Mouse (Mus musculus) spleen, postnatal 4 days (tissue): ENCODE results near the gene Cd36.

Experiments
- DNase-seq, 2 experiments: peaks; one replicate each; pipeline ENCODE4 v3.0.0; 2022; ENCODE audit warnings: low spot score in 2 of 2

The Cd36 gene

DNA sequence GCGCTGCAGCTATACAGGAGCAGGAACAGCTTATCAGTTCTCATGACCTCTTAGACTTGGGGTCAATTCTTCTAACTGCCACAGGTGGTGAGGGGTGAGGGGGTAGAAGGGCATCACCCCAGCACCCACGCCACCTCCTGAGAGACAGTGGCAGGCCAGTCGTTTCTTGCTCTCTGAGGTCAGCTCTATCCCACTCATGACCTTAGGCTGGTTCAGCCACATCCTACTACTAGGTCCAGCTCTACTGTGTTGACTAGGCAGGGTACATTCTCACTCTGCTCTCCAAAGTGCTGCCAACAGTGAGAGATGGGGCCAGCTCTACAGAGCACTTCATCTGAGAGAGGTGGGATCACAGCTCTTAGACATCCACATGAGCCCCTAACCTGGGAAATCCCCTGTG lies 30.2 kb downstream of the Cd36 start:
- no peak for DNase-seq

- no peak for DNase-seq
Measured at GRCm38 (mm10) chr5:17857871-17858270, 30.7 kb downstream of the Cd36 start.

- no peak for DNase-seq
Measured at GRCm38 (mm10) chr5:17857262-17857661, 31.3 kb downstream of the Cd36 start.

DNA sequence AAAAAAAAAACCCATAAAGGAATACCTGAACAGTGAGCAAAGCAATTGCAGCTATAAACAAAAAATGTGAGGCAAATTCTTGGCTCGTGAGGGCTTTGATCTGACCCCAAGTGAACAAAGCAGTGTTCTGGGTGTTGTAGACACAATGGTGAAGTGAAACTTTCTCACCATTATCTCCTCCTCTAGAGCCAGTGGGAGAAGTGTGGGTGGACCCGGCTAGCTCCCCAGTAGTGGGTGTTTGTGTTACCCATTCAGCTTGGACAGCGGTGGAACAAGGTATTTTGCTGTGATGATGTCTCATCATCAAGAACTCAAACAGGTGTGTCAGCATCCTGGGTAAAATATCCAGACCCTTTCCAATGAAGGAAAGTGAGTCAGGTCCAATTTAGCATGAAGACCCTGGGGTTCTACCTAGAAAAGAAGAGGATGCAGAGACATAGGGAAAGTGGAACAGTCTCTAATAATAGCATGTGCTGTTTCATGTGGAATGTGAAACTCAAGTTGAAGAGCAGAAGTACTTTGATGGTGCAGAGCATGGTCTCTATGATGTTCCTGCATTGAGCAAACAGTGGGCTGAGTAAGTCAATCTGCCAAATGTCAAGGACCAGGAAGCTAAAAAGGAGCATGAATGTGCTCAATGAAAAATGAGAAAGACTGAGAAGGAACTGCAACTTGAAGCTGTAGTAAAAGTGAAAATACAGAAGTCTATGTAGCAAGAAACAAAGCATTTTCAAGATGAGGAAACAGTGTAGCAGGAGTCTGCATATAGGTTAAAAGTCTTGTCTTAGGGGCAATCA lies 34.3 kb downstream of the Cd36 start:
- DNase-seq, result no peak

DNA sequence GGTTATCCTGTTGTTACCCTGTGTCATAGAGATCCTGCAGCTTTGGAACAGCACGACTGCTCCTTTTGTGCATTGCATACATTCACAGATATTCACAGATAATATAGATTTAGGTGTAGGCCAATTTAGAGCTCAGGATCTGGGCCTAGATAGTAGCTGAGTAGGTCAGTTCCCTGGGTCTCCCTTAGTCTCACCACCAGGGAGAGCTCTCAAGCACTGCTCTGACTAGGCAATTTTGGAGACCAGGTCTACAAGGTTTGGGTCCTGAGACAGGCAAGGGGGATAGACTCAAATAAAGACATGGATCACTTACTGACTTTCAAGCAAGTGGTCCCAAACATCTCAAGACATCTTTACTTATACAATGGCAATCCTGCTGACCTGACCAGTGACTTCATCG lies 38.0 kb downstream of the Cd36 start:
- no peak for DNase-seq

DNA sequence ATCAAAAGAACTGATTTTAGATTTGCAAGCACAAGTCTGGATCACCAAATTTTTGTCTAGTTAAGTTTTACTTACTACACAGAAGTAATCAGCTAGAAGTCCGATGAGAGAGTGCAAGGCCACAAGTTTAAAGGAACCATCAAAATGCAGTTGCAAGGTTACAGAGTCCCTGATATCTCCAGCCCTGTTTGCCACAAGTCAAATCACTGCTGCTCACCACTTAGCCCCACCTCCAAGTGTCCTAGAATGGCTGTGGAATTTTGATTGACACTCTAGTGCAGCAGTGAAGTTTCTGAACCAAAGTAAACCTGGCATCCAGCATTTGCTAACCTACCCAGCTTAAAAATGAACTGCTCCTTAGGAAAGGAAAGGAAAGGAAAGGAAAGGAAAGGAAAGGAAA lies 39.0 kb downstream of the Cd36 start:
- DNase-seq, result no peak

GRCm38 (mm10) chr5:17848733-17849132 lies 39.9 kb downstream of the Cd36 start:
- no peak for DNase-seq

GRCm38 (mm10) chr5:17848267-17848666 lies 40.3 kb downstream of the Cd36 start:
- no peak for DNase-seq

DNA sequence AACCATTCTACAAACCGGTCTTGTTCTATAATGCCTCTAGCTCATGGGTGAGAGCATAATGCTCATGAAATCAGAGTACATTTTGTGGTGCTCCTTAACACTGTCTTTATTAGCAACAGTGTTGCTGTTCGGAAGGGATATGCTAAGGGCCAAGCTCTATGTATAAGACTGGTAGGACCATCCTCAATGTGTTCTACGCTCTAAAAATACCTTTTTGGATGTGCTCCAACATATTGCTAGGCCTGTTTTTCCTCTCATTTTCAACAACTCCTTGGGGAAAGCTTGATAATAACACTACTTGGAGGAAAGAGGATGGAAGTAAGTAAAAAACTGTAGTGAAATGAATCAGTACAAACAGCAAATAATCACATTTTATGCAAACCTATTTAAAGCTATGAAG lies 44.7 kb downstream of the Cd36 start:
- DNase-seq, result no peak

DNA sequence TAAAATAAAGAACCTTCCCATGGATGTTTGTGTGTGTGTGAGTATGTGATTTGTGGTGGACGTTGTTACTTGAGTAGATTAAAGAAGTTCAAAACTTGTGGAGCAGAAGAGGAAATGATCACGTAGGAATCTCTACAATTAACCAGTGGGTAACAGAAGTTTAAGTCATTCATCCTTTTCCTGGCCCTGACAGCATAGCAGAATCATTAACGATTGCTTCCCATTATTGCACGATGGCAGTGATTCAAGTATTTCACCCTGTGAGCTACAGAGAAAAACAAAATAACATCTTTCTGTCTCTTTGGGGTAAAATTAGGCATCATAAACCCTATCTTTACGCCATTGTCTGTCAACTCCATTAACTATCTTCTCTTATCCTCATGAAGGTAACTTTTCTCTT lies 45.3 kb downstream of the Cd36 start:
- DNase-seq, result no peak

GRCm38 (mm10) chr5:17842111-17842729 lies 46.4 kb downstream of the Cd36 start:
- no peak for DNase-seq

DNA sequence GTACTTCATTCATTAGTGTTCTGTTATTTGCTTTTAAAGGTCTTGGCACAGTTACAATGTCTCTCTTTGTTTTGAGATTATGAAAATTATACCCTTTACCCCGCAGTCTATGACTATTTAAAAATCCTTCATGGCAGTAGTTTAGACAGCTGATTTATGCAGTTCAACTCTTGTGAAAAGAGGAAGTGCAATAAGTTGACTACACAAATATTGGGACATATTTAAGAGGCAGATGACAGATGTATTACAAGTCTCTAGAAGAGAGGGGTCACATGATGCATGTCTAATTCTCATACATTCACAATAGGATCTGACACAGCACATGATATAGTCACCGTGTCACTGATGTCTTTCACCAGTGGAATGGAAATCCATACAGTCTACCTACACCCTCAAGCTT lies 49.1 kb downstream of the Cd36 start:
- no peak for DNase-seq

GRCm38 (mm10) chr5:17836408-17836807 lies 52.2 kb downstream of the Cd36 start:
- DNase-seq, result no peak

DNA sequence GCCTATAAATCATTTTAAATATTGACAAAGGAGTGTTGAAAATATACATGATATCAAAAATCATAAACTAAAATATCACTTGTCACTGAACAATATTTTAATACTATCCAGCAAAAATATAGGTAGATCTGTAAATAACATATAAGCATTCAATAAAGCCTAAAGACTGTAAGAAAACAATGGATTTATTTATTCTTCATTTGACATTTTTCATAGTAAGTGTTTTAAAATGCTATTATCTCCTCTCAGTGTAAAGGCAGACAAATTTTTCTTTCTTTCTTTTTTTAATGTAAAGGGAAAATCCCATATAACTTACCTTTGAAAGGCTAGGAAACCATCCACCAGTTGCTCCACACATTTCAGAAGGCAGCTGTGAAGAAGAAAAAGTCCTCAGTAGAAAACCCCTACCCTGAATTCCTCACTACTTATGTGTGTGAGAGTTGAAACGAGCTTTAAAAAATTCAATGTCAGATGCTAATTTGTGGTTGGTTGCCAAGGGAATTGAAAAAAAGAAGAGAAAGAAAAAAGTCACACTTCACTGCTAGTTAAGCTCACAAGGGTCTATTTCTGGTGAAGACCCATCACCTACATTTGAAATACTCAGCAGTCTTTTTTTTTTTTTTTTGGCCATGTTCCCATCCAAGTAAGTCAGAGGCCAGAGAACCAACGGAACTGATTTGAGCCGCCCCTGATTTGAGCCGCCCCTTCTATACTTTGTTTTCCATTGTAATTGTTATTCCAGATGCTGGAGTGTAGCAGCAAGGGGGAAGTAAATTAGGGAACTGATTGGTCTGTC lies 53.1 kb downstream of the Cd36 start:
- no peak for DNase-seq

GRCm38 (mm10) chr5:17833797-17834196 lies 54.8 kb downstream of the Cd36 start:
- no peak for DNase-seq

GRCm38 (mm10) chr5:17830536-17830935 lies 58.1 kb downstream of the Cd36 start:
- DNase-seq, result no peak

GRCm38 (mm10) chr5:17828713-17829544 lies 59.7 kb downstream of the Cd36 start:
- DNase-seq, result peak in 1 of 2 experiments; percentile 40

GRCm38 (mm10) chr5:17821395-17821794 lies 67.2 kb downstream of the Cd36 start:
- DNase-seq, result no peak

- no peak for DNase-seq
Measured at GRCm38 (mm10) chr5:17820239-17820999, 68.2 kb downstream of the Cd36 start.

- DNase-seq, result no peak
Measured at GRCm38 (mm10) chr5:17816170-17816569, 72.4 kb downstream of the Cd36 start.

DNA sequence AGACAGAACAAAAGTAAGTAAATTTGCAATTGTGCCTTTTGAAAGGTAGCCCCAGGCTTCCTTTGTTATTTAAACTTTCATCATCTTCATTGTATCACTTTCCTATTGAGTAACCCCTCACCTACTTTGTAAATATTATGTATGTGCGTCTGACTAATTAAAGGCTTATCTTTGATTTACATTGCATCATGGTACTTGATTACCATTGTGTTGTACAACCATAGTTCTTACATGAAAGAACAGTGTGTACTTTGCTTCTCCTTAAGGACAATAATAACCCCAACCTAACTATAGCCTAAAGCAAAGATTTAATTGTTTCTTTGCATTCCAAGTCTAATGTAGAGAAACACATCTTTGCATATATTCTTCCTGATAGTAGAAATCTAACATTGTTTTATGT lies 78.3 kb downstream of the Cd36 start:
- no peak for DNase-seq
